Mouse (Mus musculus) stomach, embryonic 14.5 days (tissue): ENCODE results near the gene St6gal1. TPM values are rescaled to one million over a fixed set of nuclear protein-coding genes. Genes with fewer than 3 reads are reported as not detected.
A peak's percentile ranks its signal among the peaks of the same experiment; 100 is the strongest.

ENCODE experiments used
- ATAC-seq: fragments of 200-750 bp; cut with Nextera tagmentation; 2 replicates; pipeline ENCODE4 v1.8.0; 2017; ENCODE audit warnings: low read depth, moderate TSS enrichment; ENCODE audit not compliant: insufficient number of reproducible peaks, insufficient read depth, low FRiP score
- H3K27ac ChIP-seq: fragments of 300-500 bp; sonication (generic); 2 replicates; pipeline ENCODE4 v1.5.1; 2014; ENCODE audit warnings: mild to moderate bottlenecking, low read length, moderate library complexity, mixed read lengths
- H3K27me3 ChIP-seq: fragments of 300-500 bp; sonication (generic); 2 replicates; pipeline ENCODE4 v1.6.1; 2014; ENCODE audit warnings: low read length, control low read depth, mixed read lengths; ENCODE audit not compliant: control insufficient read depth, insufficient read depth
- H3K36me3 ChIP-seq: fragments of 300-500 bp; sonication (generic); 2 replicates; pipeline ENCODE4 v1.6.1; 2014; ENCODE audit warnings: mild to moderate bottlenecking, control low read depth, low read length, moderate library complexity, mixed read lengths; ENCODE audit not compliant: control insufficient read depth, insufficient read depth
- H3K4me1 ChIP-seq: fragments of 300-500 bp; sonication (generic); 2 replicates; pipeline ENCODE4 v1.6.1; 2014; ENCODE audit warnings: low read length, control low read depth, mixed read lengths; ENCODE audit not compliant: control insufficient read depth, insufficient read depth
- H3K4me2 ChIP-seq: fragments of 300-500 bp; sonication (generic); replicated peaks from 2 replicates; pipeline ENCODE4 v1.6.1; 2014; ENCODE audit warnings: low read depth, low read length, control low read depth
- H3K4me3 ChIP-seq: fragments of 300-500 bp; sonication (generic); 2 replicates; pipeline ENCODE4 v1.5.1; 2014; ENCODE audit warnings: low read depth, low read length, control low read depth
- H3K9ac ChIP-seq: fragments of 300-500 bp; sonication (generic); replicated peaks from 2 replicates; pipeline ENCODE4 v1.6.1; 2014; ENCODE audit warnings: low read depth, mild to moderate bottlenecking, control low read depth, low read length, moderate library complexity, mixed read lengths
- H3K9me3 ChIP-seq: fragments of 300-500 bp; sonication (generic); 2 replicates; pipeline ENCODE4 v1.6.1; 2016; ENCODE audit warnings: low read depth, low read length, control low read depth; ENCODE audit not compliant: control insufficient read depth
- WGBS: fragments of 180-500 bp; shearing (Covaris S2); extraction: QIAGEN DNeasy Blood & Tissue Kit; methylation state at CpG from one replicate; pipeline ENCODE4 v1.1.7; 2014; 5-methylcytosine and 5-hydroxymethylcytosine counted together
- polyA plus RNA-seq: library from polyadenylated mRNA; unstranded; fragments of >200 nt; fragmentation: Nextera tagmentation; extraction: Ambion mirVana; gene quantifications from 2 replicates; pipeline ENCODE4 v1.2.1, GENCODE M21; 2014

St6gal1 gene
- polyA plus RNA-seq, 1 experiment from 2014 or later = 25.7 TPM

DNA sequence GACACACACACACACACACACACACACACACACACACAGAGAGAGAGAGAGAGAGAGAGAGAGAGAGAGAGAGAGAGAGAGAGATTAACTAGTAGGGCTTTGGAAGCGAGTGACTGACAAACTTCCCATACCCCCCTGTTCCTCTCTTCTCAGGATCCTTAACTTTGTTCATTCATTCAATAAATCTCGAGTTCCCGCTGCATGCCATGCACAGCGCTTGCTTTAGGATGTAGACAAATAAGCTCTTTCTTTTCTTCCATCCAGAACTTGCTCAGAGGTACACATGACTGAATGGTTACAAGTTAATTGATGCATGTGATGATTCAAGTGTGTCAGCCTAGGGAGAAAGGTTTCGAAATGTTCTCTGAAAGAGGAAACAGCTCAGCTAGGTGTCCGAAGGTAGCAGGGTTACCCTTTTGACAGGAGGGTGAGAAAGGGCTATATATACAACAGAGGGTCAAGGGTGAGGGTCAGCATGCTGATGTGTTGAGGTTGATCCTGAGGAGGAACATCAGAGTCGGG lies 10.7 kb downstream of the St6gal1 start:
- Histone ChIP-seq H3K4me2 (no peak overlapping the region), H3K9ac (no peak overlapping the region), H3K4me1 (peaks cover 32% of the 10 kb centered on the region), H3K4me3 (no peak overlapping the region), H3K27me3 (no peaks in the 10 kb centered on the region), H3K36me3 (no peaks in the 10 kb centered on the region), H3K27ac (no peak overlapping the region), H3K9me3 (no peaks in the 10 kb centered on the region)
- WGBS = 59% methylated on average over 7 of the region's 7 CpGs
- no peak for ATAC-seq

- H3K4me2 ChIP-seq = no peak overlapping the region
- no peak overlapping the region for H3K9ac ChIP-seq
- peaks cover 27% of the 10 kb centered on the region for H3K4me1 ChIP-seq
- peak overlapping the region; percentile 74; the same call in 1 of the 2 replicates for H3K27ac ChIP-seq
- no peaks in the 10 kb centered on the region for H3K9me3 ChIP-seq
- no peak for ATAC-seq
- H3K36me3 ChIP-seq = no peaks in the 10 kb centered on the region
- H3K27me3 ChIP-seq = no peaks in the 10 kb centered on the region
- WGBS = 50% methylated on average over 6 of the region's 6 CpGs
- H3K4me3 ChIP-seq = no peak overlapping the region
Measured at GRCm38 (mm10) chr16:23239583-23239982, 15.0 kb downstream of the St6gal1 start.

DNA sequence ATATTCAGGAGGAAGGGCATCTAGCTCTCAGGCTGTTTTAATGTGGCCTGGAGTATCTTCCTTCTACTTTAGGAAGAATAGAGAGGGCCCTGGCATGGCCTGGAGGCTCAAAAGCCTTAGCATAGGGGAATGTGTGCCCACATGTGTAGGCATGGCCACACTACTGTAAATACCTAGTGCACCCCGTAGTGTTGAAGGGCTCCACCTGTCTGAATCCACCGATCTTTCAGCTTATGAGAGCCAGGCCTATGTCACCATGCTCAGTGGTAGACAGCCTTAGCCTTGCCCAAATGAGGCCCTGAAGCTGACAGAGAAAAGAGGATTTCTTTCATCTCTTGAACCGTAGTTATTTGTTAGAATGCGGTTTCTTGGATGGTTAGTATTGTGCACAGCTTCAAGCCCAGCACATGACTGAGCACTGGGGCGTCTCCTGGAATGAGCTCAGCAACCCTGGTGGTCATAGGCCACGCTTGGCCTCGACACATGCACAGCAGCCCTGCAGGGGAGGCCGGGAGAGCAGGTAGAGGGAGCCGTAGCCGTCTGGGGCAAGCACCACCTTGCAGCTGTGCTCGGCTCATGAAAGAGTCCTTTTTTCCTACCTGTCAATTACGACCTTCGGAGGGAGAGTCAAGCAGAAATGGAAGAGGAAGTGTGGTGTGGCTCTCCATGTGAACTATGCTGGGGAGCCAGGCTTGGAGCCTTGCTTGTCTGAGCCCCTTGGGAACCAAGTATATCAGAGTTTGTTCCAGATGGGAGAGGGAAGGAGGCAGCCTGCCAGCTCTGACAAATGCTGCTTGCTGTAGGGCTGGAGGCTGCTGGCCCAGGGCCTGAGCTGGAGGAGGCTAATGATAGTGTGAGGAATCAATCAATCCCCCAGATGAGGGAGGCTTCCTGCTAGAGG lies 15.8 kb downstream of the St6gal1 start:
- no peak overlapping the region for H3K9ac ChIP-seq
- no peaks in the 10 kb centered on the region for H3K9me3 ChIP-seq
- H3K27ac ChIP-seq = peak overlapping the region; percentile 74; the same call in 1 of the 2 replicates
- no peak overlapping the region for H3K4me3 ChIP-seq
- peaks cover 27% of the 10 kb centered on the region for H3K4me1 ChIP-seq
- H3K27me3 ChIP-seq = no peaks in the 10 kb centered on the region
- no peaks in the 10 kb centered on the region for H3K36me3 ChIP-seq
- peak; percentile 84 for ATAC-seq
- 32% methylated on average over 13 of the region's 13 CpGs for WGBS
- no peak overlapping the region for H3K4me2 ChIP-seq

- WGBS = 32% methylated on average over 5 of the region's 5 CpGs
- no peaks in the 10 kb centered on the region for H3K36me3 ChIP-seq
- H3K4me3 ChIP-seq = no peak overlapping the region
- H3K9ac ChIP-seq = no peak overlapping the region
- H3K9me3 ChIP-seq = no peaks in the 10 kb centered on the region
- no peak for ATAC-seq
- H3K4me1 ChIP-seq = peaks cover 27% of the 10 kb centered on the region
- H3K27me3 ChIP-seq = no peaks in the 10 kb centered on the region
- peak overlapping the region; percentile 53; the same call in 1 of the 2 replicates for H3K27ac ChIP-seq
- no peak overlapping the region for H3K4me2 ChIP-seq
Measured at GRCm38 (mm10) chr16:23240950-23241259, 16.4 kb downstream of the St6gal1 start.

DNA sequence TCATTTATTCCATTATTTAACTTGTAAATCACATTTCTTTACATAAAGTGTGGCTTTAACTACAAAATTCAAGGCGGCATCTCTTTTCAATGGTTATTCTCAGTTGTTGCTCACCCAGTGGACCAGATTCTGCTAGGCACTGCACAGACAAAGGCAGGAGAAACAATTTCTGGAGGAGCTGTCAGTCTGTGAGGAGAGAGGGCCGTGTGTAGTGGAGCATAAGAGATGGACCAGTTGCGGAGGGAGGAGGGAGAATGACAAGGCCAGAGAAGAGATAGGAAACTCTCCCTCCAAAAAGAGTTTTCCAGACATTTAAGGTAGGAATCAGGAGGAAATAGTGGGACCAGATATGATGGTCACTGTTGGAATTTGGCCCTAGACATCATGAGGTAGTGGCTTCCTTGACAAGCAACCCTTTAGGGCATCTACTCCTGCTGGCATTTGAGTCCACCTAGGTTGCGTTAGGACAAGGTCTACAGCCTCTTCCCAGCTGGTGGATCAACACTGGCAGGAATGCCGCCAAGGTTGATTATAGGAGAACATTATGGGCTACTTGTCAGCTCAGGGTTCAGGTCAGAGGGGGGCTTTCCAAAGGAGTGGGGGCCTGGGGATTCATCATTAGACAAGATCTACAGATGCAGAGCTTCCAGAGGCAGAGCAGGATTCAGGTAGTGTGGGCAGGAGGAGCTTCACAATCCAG lies 19.3 kb downstream of the St6gal1 start:
- Histone ChIP-seq H3K4me1 (peaks cover 18% of the 10 kb centered on the region), H3K9ac (no peak overlapping the region), H3K4me2 (no peak overlapping the region), H3K4me3 (no peak overlapping the region), H3K9me3 (no peaks in the 10 kb centered on the region), H3K36me3 (no peaks in the 10 kb centered on the region), H3K27ac (no peak overlapping the region), H3K27me3 (no peaks in the 10 kb centered on the region)
- WGBS = 89% methylated on average over 5 of the region's 5 CpGs
- ATAC-seq = no peak

DNA sequence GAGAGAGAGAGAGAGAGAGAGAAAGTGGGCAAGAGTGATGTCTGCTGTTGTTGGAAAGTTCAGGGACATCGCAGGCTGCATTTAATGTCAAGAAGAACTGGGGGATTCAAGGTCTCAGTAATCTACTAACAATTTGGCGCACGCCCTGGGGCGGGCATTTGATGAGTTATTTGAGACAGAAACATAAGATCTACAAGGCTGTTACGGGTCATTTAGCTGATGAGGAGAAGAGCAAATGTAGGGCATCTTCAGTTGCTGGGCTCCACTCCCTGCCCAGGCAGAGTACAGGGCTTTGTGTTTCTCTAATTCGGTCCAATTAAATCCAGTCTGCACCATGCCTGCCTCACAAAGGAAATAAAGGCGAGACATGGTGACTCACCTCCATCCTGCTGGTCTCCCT lies 19.9 kb downstream of the St6gal1 start:
- H3K27me3 ChIP-seq = no peaks in the 10 kb centered on the region
- H3K9ac ChIP-seq = no peak overlapping the region
- 93% methylated on average over 7 of the region's 7 CpGs for WGBS
- H3K36me3 ChIP-seq = no peaks in the 10 kb centered on the region
- H3K4me1 ChIP-seq = peaks cover 16% of the 10 kb centered on the region
- H3K27ac ChIP-seq = no peak overlapping the region
- H3K4me3 ChIP-seq = no peak overlapping the region
- H3K4me2 ChIP-seq = no peak overlapping the region
- no peaks in the 10 kb centered on the region for H3K9me3 ChIP-seq
- no peak for ATAC-seq

DNA sequence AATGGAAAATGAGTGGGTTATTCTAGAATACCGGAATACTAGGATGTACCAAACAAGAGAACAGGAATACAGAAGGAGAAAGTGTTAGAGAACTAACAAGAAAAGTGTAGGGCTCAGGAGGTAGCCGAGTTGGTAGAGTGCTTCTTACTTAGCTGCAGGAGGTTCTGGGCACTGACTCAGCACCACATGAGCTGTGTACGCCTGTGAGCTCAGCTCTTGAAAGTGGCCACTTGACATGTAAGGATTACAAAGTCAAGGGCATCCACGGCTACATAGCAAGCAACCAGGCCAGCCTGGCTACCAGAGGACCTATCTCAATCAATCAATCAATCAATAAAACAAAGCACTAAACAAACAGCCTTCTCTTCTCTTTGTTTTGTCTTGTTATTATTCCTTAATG lies 24.7 kb downstream of the St6gal1 start:
- no peak overlapping the region for H3K4me2 ChIP-seq
- no peak for ATAC-seq
- H3K27me3 ChIP-seq = no peaks in the 10 kb centered on the region
- H3K27ac ChIP-seq = no peak overlapping the region
- no peaks in the 10 kb centered on the region for H3K9me3 ChIP-seq
- 59% methylated on average over 4 of the region's 4 CpGs for WGBS
- no peaks in the 10 kb centered on the region for H3K36me3 ChIP-seq
- H3K4me1 ChIP-seq = peaks cover 24% of the 10 kb centered on the region
- no peak overlapping the region for H3K4me3 ChIP-seq
- H3K9ac ChIP-seq = no peak overlapping the region

GRCm38 (mm10) chr16:23249762-23250161 lies 25.2 kb downstream of the St6gal1 start:
- ATAC-seq = no peak
- Histone ChIP-seq H3K4me2 (no peak overlapping the region), H3K27ac (no peak overlapping the region)

More at GRCm38 (mm10) chr16:23249762-23250161, 25.2 kb downstream of the St6gal1 start:
- H3K4me3 ChIP-seq = no peak overlapping the region
- 52% methylated on average over 6 of the region's 6 CpGs for WGBS
- no peak overlapping the region for H3K9ac ChIP-seq
- H3K36me3 ChIP-seq = no peaks in the 10 kb centered on the region
- no peaks in the 10 kb centered on the region for H3K9me3 ChIP-seq
- peaks cover 24% of the 10 kb centered on the region for H3K4me1 ChIP-seq
- H3K27me3 ChIP-seq = no peaks in the 10 kb centered on the region
